Mouse (Mus musculus) heart, adult 2 months (tissue): ENCODE measurements at regions not wholly inside any gene's neighbourhood (a gene's known extent, or its start where the extent isn't known, plus 50 kb on each side); places are given as distances from the start of the nearest gene placed in this dataset.
A peak's percentile ranks its signal among the peaks of the same experiment; 100 is the strongest.
"Not testable (repeated sequence)": the region's sequence is repeated elsewhere in the genome, so short reads cannot be mapped to it uniquely, and the experiment has no call there.

Source experiments
- DNase-seq, 2 experiments: peaks; one replicate each; pipeline ENCODE4 v3.0.0; 2021
- H3K27ac ChIP-seq: fragments of 200-600 bp; 2 replicates; pipeline ENCODE4 v1.8.1; 2022
- H3K27me3 ChIP-seq: fragments of 200-500 bp; 2 replicates; pipeline ENCODE4 v1.6.1; 2012; ENCODE audit warnings: mild to moderate bottlenecking, low read length, inconsistent platforms, mixed read lengths; ENCODE audit not compliant: control insufficient read depth, insufficient read depth
- H3K36me3 ChIP-seq: fragments of 200-500 bp; 2 replicates; pipeline ENCODE4 v1.6.1; 2012; ENCODE audit warnings: low read length, inconsistent platforms; ENCODE audit not compliant: control insufficient read depth, insufficient read depth
- H3K4me1 ChIP-seq: fragments of 200-500 bp; 2 replicates; pipeline ENCODE4 v1.6.1; 2011; ENCODE audit warnings: low read length; ENCODE audit not compliant: control insufficient read depth, insufficient read depth
- H3K4me3 ChIP-seq: fragments of 200-600 bp; 2 replicates; pipeline ENCODE4 v1.8.1; 2022
- H3K79me2 ChIP-seq: fragments of 200-500 bp; replicated peaks from 2 replicates; pipeline ENCODE4 v1.6.1; 2012; ENCODE audit warnings: mild to moderate bottlenecking, inconsistent platforms, low read length, moderate library complexity, mixed read lengths; ENCODE audit not compliant: control insufficient read depth, insufficient read depth
- H3K9ac ChIP-seq: fragments of 200-500 bp; 2 replicates; pipeline ENCODE4 v1.6.1; 2012; ENCODE audit warnings: low read depth, mild to moderate bottlenecking, control low read depth, inconsistent platforms, low read length, mixed read lengths
- CTCF ChIP-seq: fragments of 200-600 bp; IDR thresholded peaks from 2 replicates; pipeline ENCODE4 v1.8.1; 2022; ENCODE audit warnings: antibody characterized with exemption, mild to moderate bottlenecking, moderate library complexity
- EP300 ChIP-seq: fragments of 200-500 bp; IDR thresholded peaks from 2 replicates; pipeline ENCODE4 v1.6.1; 2011; ENCODE audit warnings: low read depth, low read length, control low read depth; ENCODE audit not compliant: insufficient read depth
- POLR2A ChIP-seq: fragments of 200-500 bp; IDR thresholded peaks from 2 replicates; pipeline ENCODE4 v1.6.1; 2011; ENCODE audit warnings: mild to moderate bottlenecking, low read depth, low read length, control low read depth; ENCODE audit not compliant: insufficient read depth
- WGBS: fragments of 180-500 bp; shearing (Covaris S2); methylation state at CpG from one replicate; pipeline ENCODE4 v1.1.7; 2018; 5-methylcytosine and 5-hydroxymethylcytosine counted together
- intact Hi-C: fragments of 180-260 bp; cut with DNase I; formaldehyde crosslinking; loops from one replicate; pipeline ENCODE4 v1.15.1; 2025

GRCm38 (mm10) chr5:148682553-148682952, 130.0 kb upstream of the Ubl3 start:
- DNase-seq, result no peak
- no peaks in the 10 kb centered on the region for H3K27me3 ChIP-seq
- no peak for TF ChIP-seq POLR2A
- no peak for TF ChIP-seq EP300
- 0 out of 2 replicates have a peak, but pooled peaks have one; percentile 12 for TF ChIP-seq CTCF
- WGBS, result 97% methylated on average over 6 of the region's 6 CpGs
- no peaks in the 10 kb centered on the region for H3K36me3 ChIP-seq
- H3K9ac ChIP-seq, result no peak overlapping the region
- no peak overlapping the region for H3K4me3 ChIP-seq
- no peaks in the 10 kb centered on the region for H3K4me1 ChIP-seq
- no peaks in the 10 kb centered on the region for H3K79me2 ChIP-seq
- no peak overlapping the region for H3K27ac ChIP-seq
- intact Hi-C loops, result no loop called here

- Histone ChIP-seq H3K36me3 (no peaks in the 10 kb centered on the region), H3K4me3 (no peak overlapping the region), H3K27ac (no peak overlapping the region), H3K4me1 (no peaks in the 10 kb centered on the region), H3K9ac (no peak overlapping the region), H3K27me3 (no peaks in the 10 kb centered on the region), H3K79me2 (no peaks in the 10 kb centered on the region)
- no peak for DNase-seq
- intact Hi-C loops, result no loop called here
- 87% methylated on average over 5 of the region's 5 CpGs for WGBS
- no peak for TF ChIP-seq CTCF
- TF ChIP-seq POLR2A, result no peak
- TF ChIP-seq EP300, result no peak
Measured at GRCm38 (mm10) chr5:148680341-148680740, 127.8 kb upstream of the Ubl3 start.

- DNase-seq, result no peak
- 91% methylated on average over 4 of the region's 4 CpGs for WGBS
- Histone ChIP-seq H3K36me3 (no peaks in the 10 kb centered on the region), H3K27ac (no peak overlapping the region), H3K4me1 (no peaks in the 10 kb centered on the region), H3K9ac (no peak overlapping the region), H3K4me3 (no peak overlapping the region), H3K27me3 (no peaks in the 10 kb centered on the region), H3K79me2 (no peaks in the 10 kb centered on the region)
- TF ChIP-seq POLR2A, result no peak
- intact Hi-C loops, result no loop called here
Measured at GRCm38 (mm10) chr5:148679586-148679985, 127.0 kb upstream of the Ubl3 start.

- H3K36me3 ChIP-seq, H3K79me2 ChIP-seq, H3K4me1 ChIP-seq, DNase-seq, H3K27me3 ChIP-seq, intact Hi-C loops, H3K4me3 ChIP-seq, H3K9ac ChIP-seq, H3K27ac ChIP-seq: not testable (repeated sequence)
- WGBS, result 94% methylated on average over 12 of the region's 12 CpGs
Measured at GRCm38 (mm10) chr5:148678285-148678937, 125.8 kb upstream of the Ubl3 start.

GRCm38 (mm10) chr5:148674281-148674680, 121.7 kb upstream of the Ubl3 start:
- WGBS, result 65% methylated on average over 12 of the region's 12 CpGs
- H3K4me3 ChIP-seq, result no peak overlapping the region
- no peaks in the 10 kb centered on the region; the same call in 1 of the 2 replicates for H3K4me1 ChIP-seq

GRCm38 (mm10) chr5:148662281-148662741, 109.7 kb upstream of the Ubl3 start:
- Histone ChIP-seq H3K27me3 (no peaks in the 10 kb centered on the region), H3K36me3 (no peaks in the 10 kb centered on the region), H3K9ac (no peak overlapping the region), H3K27ac (no peak overlapping the region), H3K4me3 (no peak overlapping the region), H3K79me2 (no peaks in the 10 kb centered on the region), H3K4me1 (no peaks in the 10 kb centered on the region)
- no peak for DNase-seq
- WGBS, result 75% methylated on average over 15 of the region's 15 CpGs
- intact Hi-C loops, result no loop called here
- TF ChIP-seq EP300, result no peak

More at GRCm38 (mm10) chr5:148674281-148674680, 121.7 kb upstream of the Ubl3 start:
- Histone ChIP-seq H3K27me3 (0 out of 2 replicates have a peak, but pooled peaks cover 2% of the 10 kb centered on the region), H3K27ac (no peak overlapping the region), H3K9ac (no peak overlapping the region), H3K36me3 (no peaks in the 10 kb centered on the region), H3K79me2 (no peaks in the 10 kb centered on the region)
- intact Hi-C loops, result no loop called here
- TF ChIP-seq CTCF (no peak), POLR2A (no peak), EP300 (no peak)
- DNase-seq, result no peak
